Mouse (Mus musculus) adrenal gland, adult 8-10 months (tissue): ENCODE data around the gene Ppara. TPM values are rescaled to one million over a fixed set of nuclear protein-coding genes. Genes with fewer than 3 reads are reported as not detected.

ENCODE experiments used
- DNase-seq: peaks from one replicate; pipeline ENCODE4 v3.0.0; 2022
- total RNA-seq, 4 experiments: library from RNA; stranded (reverse); gene quantifications; 2 replicates each; pipeline ENCODE4 v1.2.4; 2022

Ppara gene
- total RNA-seq, 4 experiments from 2014 or later: 6.9 to 25.9 (median 18.7) TPM

DNA sequence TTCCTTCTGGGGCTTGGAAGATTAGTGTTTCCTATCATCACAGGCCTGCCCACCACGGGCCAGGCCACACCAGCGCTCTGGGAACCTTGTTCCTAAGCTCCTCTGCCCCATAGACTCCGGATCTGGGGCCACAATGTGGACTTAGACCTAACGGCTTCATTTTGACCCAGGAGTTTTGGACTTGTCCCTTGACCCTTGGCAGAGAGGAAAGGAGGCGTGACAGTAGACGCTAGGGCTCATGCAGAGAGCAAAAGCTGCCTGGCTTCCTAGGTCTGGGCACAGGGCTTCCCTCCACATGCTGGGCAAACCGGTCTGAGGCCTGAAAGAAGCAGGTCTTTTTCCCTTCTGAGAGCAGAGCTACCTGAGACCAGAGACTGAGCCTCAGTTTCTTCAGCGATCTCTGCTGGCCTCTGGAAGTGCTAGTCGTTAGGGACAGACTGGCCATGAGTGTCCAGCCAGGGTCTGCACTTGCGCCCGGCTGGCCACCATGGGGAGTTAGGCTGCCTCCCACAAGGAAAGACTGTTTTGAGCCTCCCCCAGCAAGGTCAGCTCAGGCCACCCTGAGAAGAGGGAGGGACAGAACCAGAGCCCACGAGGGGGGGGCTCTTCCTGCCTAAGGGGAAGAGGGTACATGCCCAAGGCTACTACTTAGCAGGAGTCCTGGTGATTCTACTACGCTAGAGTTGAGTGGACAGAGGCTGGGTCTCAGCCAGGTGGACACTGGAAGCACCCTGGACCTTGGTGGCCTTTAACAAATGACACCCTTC, 29.0 kb upstream of the Ppara start:
- DNase-seq: peak; percentile 80

DNA sequence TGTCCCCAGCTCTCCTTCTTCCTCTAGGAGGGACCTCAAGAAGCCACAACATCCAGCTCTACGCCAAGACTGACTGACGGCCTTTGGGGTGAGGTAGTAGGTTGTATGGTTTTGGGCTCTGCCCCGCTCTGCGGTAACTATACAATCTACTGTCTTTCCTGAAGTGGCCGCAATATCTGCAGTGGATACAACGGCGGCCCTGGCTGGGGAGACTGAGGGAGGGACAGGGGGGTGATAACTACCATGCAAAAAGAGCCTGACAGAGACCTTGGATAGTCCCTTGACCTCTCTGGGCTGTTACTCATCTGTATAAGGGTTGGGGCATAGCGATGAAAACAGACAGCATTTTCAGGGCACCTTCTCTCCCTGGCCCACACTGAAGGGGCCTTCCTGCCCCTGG, 28.3 kb upstream of the Ppara start:
- DNase-seq: no peak

DNA sequence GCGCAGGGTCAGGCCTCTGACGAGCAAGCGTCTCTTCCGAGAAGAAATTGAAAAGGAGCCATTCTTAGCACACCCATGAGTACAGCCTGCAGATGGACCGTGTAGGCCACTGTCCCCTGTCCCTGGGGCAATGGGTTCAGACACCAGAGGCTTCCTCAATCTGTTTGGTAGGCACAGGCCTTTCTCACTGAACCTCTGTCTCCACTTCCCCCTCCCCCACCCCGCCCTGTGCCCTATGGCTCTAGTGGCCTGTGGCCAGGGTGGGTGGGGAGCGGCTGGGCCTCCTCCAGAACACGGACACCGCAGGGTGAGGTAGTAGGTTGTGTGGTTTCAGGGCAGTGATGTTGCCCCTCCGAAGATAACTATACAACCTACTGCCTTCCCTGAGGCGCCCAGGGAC, 27.8 kb upstream of the Ppara start:
- DNase-seq: no peak

DNA sequence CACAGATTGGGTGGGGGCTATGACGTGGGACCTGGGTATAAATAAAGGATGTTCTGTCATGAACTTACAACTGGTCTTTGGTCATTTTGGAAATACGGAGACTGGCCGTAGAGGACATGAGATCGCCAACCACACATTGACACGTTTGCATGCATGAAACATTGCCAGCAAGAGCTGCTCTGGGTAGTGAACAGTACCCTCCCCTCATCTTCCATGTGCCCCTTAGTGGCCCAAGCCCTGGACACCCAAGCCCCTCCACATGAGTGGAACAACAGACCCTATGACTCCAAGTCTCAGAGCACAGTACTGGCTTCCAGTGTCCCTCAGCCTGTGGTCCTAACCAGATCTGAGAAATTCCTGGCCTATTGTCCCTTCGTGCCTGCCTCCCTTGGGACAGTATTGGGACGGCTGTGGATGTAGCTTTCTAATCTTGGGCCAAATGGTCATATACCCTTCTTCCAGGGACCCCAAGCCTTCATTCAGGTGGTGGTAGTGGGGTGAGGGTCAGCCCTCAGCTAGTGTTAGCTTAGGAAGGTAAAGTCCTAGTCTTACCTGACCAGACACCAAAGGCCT, 27.2 kb upstream of the Ppara start:
- no peak for DNase-seq

DNA sequence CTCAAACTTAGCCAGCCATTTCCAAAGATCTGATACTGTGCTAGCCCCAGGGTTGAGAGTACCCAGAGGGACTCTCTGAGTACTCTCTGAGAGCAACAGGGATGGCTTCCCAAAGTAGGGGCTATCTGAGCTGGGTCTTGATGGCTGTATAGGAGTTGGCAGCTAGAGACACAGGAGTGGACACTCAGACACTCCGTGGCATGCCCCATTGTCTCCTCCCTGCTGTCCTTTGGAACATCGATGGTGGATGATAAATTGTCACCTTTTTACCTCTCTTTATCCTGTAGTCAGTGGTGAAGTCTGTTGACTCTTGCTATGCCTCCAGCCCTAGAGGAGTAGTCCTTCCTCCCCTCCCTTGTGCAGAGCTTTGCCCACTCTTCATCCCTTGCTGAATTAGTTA, 26.6 kb upstream of the Ppara start:
- no peak for DNase-seq

DNA sequence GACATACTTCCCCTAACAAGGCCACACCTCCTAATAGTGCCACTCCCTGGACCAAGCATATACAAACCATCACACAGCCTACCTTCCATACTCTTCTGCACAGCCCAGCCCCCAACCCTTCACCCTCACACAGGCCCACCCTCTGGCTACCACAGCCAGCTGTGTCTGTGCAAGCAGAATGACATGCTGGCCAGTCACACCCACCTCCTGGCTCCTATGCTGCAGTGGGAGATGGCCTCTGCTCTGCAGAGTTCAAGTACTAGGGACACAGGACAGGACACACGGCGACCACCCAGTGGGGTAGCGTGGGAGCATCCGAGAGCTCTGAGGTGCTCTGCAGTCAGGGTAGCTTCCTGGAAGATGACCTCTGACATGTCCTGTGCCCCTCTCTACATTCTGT, 25.9 kb upstream of the Ppara start:
- no peak for DNase-seq

DNA sequence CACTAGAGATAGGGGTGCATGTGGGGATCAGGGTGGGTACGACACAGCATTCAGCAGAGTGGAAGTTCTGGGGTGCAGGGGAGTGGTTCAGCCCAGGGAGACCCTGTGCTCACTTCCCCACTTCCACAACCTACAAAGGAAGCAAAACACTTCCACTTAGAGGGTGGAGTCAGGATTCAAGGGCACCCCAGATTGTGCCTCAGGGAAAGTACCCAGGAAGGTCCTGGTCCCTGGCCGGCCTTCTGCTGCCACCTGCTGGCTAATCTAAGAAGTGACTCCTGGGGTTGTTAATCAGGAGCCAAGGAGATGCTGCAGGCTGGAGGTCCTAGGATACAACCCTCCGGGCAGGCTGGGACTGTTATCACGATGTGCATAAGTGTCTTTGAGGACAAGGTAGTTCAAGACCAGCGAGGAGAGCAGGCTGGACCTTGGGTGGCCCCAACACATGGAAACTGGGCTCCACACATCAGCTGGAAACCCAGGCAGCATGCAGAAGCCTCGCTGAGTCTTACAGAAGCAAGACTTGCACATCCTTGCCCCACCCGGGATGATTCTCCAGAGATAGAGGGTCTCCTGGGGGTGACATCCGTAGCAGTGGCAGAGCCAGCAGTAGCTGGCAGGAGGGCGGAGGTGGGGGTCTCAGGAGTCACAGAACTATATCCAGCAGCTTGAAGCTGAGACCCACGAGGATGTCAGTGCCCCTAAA, 25.4 kb upstream of the Ppara start:
- peak; percentile 90 for DNase-seq

DNA sequence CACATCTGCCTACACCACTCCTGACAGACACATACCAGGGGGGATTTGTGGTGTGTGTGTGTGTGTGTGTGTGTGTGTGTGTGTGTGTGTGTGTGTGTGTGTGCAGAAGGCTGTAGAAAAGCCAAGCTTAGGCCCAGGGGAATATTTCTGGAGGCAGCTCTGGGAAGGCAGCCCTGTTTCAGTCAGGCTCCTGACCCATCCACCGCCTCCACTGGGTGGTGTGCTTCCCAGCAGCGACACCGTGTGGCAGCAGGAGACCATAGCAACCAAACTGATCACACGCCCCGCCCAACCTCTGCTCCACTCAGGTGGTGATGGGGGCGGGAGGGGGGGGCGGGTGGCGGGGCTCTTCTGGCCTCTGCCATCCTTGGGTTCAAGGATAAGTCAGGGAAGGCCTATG, 24.6 kb upstream of the Ppara start:
- DNase-seq: peak; percentile 79

DNA sequence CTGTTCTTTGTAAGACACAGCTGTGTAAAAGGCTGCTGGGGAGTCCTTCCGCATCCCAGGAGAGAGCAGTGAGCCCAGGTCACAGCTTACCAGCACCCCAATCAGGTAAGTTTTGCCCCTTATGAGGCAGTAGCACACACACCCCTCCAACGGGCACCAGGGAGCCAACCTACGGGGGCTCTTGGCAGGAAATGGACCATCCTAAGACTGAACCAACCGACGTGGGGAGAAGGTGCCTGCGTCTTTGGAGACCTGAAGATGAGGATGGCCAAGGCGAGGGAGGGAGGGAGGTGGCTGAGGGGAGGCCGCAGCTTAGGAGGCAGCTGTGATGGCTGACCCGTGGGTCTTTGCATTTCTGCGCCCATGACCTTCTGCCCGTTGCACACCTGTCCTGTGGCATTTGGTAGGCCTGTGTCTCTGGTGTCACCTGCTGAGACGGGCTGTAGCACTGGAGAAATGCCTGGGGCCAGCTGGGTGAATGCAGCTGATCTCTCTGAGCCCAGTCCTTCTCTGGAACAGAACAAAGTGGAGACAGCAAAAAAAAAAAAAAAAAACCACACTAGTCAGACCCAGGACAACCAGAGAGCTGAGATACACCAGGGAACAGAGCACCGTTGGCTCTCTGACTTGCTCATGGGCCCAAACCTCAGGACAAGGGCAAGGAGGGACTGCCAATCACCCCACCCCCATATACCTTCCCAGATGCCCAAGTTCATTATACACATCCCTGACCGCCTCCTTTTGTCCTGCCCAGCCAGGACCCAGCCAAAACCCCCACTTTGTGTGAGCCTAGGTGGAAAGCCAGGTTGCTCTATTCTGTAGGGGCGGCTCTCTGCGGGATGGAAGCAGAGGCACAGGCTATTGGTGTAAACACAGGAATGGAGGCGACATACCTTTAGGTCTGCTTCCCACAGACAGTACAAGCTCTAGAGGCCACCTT, 23.9 kb upstream of the Ppara start:
- DNase-seq: no peak

DNA sequence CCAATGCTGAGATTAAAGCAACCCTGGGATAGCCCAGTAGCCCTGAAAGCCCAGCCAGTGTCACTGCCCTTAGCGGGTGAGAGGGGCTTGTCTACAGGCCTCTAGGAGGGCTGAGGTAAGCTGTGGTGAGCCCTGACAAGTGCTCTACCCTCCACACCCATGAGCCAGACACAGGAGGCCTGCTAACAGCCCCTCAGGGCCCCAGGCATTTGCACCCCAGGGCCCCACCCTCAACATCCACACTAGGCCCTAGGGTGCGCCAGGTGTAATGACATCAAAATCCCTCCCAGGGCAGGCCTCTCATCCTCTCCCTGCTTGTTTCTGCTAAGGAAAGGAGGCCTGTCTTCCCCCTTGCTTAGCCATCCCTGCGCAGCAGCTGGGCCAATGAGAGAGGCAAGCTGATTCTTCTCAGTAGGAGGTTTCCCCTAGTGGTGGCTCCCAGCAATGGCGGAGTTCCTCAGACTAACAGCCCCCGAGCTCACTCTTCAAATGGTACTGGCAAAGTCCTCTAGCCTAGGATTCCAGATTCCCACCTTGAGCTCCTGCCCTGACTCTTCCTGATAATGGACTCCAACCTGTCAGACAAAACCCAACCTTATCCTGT, 22.1 kb upstream of the Ppara start:
- DNase-seq: no peak

DNA sequence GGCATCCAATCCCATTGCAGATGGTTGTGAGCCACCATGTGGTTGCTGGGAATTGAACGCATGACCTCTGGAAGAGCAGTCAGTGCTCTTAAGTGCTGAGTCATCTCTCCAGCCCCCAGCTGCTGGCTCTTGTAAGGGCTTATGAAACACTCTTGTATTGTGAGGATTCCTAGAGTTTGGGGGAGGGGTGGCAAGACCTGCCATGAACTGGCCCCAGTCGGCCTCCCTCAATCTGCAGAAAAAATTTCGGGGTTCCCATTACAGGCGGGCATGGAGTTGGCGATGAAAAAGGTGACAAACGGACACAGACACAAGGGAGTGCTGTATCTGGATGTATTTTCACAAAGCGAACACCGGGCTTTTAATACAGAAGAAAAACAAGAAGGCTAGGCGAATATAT, 21.4 kb upstream of the Ppara start:
- no peak for DNase-seq

DNA sequence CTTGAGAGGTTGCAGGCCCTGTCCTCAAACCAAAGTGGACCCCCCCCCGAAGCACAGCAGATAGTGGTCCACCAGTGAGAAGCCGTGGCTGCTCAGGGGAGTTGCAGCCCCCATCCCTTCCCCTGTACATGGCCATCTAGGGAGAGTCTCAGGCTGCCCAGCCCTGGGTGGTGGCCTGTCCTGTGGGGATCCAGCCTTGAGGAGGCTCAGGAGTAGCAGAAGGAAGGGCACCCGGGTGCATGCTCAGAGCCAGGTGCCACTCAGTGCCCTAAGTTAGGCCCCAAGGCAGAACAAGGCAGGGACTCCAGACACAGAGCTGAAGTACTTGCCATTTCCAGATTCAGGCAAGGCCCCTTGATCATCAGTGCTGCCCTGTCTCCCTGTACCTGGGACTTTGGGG, 19.7 kb upstream of the Ppara start:
- no peak for DNase-seq

DNA sequence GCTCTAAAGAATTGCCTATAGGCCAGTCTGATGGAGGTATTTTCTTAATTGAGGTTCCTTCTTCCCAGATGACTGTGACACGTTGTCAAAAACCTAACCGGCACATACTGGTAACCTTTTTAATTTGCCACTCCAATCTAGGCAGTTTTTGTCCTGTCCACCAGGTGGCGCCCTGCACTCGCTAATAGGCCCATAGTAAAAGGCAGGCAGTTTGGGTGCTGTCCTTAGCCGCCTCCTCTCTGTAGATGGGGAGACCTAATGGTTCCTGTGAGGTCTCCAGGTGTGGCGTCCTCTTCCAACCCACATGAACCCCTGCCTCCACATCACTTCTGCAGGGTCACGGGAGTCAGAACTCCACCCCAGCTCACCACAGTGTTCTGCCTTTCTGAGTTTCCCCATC, 18.7 kb upstream of the Ppara start:
- peak; percentile 75 for DNase-seq

DNA sequence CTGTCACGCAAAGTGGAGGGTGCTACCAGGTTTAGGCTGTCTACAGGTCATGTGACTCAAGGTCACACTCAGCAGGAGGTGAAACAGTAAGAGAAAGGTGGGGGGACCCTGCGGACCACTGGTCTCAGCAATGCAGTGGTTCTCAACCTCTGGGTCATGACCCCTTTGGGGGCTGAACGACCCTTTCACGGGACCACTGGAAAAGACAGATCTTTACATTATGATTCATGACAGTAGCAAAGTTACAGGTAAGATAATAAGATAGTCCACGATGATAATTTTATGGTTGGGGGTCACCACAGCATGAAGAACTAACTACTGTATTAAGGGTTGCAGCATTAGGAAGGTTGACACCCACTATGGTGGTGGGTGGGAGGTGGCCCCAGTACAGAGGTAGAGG, 18.2 kb upstream of the Ppara start:
- DNase-seq: no peak

DNA sequence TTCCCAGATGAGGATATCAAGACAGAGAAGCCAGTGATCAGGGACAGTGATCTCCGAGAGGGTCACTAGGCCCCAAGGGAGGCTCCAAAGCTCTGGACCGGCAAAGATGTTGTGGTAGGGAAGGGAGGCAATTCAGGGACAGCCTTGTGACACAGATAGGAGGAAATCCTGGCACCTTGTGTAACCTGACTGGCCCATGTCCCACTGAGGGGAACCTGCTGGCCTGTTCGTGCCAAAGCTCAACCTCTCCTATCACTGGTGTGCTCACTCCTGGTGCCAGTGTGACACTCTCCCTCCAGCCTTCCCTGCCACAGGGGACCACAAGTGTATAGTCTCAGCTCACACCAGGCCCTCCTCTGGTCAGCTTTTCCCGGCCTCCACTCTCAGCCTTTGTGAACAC, 17.8 kb upstream of the Ppara start:
- DNase-seq: no peak

DNA sequence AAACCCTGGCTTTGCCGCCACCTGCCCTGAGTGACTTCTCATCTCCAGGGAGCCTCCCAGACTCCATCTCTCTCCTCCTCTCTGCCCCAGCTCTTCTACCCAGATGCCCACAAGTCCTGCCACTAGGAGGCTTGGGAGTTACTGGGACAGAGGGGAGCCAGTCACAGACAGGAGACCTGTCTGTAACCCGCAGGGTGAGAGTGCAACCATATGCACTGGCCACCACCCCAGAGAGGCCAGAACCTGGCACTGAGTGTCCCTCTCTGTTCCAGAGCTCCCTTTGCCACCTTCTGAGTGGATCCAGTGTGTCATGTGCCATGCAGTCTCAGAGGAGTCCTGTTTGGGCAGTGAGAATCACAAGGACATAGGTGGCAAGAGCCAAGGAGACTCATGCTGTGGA, 17.0 kb upstream of the Ppara start:
- no peak for DNase-seq

DNA sequence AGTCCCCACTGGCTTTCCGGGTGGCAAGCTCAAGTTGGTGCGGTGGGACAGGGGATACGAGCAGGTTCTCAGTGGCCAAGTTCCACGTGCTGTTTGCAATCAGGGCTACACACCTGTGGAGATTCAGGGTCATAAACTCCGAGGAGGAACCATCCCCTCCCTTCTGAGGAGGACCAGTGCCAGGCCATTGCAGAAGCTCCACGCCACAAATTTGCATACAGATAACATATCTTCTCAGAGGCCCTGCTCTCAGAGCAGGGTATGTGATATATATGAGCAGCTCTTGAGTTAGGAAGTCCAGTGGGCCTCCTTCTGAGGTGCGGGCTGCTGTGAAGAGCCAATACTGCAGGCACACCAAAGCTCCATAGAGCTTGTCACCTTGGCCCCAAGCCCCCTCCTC, 15.8 kb upstream of the Ppara start:
- no peak for DNase-seq

DNA sequence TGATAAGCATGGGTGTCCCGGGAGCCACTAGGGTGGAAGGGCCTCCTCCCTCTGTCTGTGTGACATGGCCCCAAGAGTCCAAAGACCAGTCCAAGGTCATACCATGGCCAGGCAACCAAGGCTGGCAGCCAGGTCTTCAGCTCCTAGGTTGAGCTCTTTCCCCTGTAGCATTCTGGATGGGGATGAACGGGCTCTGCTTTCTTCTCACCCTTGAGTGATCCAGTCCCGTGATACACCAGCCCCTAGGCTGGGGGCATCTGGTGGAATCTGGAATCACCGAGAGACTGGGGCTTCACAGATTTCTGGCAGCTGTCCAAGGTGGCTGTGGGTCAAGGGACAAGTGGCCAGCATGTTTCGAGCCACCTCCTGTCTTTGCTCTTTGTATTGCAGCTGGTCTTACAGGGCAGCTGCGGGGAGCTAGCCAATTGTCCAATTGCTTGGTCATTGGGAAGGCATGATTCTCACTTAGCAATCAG, 14.4 kb upstream of the Ppara start:
- no peak for DNase-seq

DNA sequence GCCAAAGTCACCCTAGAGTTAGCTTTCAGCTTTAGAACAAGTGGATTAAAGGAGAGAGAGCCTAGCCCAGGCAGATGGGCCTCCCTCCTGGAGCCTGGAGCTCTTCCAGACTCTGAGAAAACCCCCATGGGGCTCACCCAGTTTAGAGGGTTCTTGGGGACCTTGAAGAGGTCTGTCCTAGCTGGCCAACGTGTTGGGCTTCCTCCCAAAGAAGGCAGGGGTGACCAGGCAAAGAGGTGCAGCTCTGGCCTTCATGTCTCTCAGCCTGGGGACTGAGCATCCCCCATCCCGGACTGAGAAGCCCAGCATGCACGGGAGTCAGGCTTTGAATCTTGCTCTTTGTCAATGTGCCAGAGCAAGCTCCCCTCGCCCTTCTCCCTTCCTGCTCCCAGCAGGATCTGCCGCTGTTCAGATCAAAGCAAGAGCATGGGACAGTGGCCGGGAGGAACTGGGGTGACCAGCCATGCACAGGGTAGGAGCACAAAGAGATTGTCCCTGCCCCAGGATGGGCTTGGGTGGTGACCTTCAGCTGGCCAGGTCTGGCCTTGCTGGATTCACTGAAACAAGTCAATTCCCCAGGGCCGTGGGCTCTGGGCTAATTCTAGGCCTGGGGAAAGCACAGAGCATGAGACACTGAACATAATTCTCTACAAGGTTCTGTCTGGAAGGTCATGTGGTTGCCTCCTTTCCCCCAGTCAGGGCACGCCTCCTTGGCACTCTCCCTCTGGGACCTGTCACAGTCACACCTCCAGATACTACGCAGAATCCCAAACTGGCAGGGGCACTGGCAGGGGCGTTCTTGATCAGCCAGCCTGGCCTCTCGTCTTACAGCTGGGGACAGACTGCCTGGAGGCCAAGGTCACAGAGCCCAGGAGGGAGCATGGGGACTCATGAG, 10.3 kb upstream of the Ppara start:
- DNase-seq: peak; percentile 85

DNA sequence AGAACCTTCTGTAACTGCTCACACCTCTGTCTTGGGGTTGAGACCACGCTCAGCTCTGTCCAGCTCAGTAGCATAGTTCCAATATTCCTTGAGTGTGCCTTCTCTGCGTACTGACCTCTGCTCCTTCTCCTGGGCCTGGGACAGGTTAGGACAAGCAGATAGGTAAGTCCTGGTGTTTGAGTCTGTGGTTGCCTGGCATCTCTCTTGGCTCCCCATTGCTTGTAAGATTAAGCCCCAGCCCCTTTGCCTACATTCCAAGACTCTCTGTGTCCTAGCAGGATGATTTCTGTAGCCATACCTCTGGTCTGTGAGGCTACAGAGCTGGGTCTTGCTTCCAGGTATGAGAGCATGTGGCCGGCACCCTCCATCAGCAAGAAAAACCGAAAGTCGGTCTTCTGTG, 6.6 kb upstream of the Ppara start:
- DNase-seq: no peak

DNA sequence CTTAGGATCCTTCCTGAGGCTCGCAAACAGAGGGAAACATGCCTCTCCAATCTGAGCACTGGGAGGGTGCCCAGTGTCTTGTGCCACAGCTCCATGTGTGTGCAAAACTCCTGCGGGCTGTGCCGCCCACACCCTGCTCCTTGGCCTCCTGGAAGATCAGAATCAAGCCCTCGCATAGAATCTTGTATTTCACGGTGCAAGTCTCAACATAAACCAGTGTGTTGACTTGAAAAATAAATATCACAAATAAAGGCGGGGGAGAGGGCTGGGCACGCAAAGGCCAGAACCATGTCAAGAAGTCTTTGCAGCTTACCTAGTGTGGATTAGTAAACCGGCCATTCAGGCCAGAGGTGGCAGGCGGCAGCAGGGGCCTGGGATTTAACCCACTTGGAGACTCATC, 5.5 kb upstream of the Ppara start:
- no peak for DNase-seq
